Mouse (Mus musculus): ENCODE data around the gene Map10. TPM values are rescaled to one million over a fixed set of nuclear protein-coding genes. Genes with fewer than 3 reads are reported as not detected.
A peak's percentile ranks its signal among the peaks of the same experiment; 100 is the strongest.

Map10 gene
- polyA plus RNA-seq, 1 experiment from 2014 or later = 1.8 TPM

- Histone ChIP-seq H3K36me3 (ENCODE audit: control insufficient read depth, insufficient read depth, low read length) (no peaks in the 10 kb centered on the region), H3K4me2 (replicated peaks; ENCODE audit: low read depth) (no peak overlapping the region), H3K4me3 (ENCODE audit: low read depth, low read length) (no peak overlapping the region), H3K4me1 (replicated peaks; ENCODE audit: control insufficient read depth, insufficient read depth) (no peaks in the 10 kb centered on the region), H3K27me3 (ENCODE audit: control insufficient read depth, insufficient read depth, low read length) (no peaks in the 10 kb centered on the region), H3K9ac (ENCODE audit: low read length) (no peak overlapping the region), H3K27ac (replicated peaks) (no peak overlapping the region), H3K9me3 (ENCODE audit: control insufficient read depth, low read length) (no peaks in the 10 kb centered on the region)
- DNase-seq (ENCODE audit: low spot score) = no peak
- TF ChIP-seq EP300 (optimal IDR thresholded peaks at IDR 0.05) = no peak
- no peak for TF ChIP-seq CTCF (IDR thresholded peaks at IDR 0.05; ENCODE audit: low read depth)
- WGBS = 79% methylated on average over 5 of the region's 5 CpGs
- no peak for ATAC-seq (ENCODE audit: low FRiP score, low TSS enrichment)
Observed at GRCm38 (mm10) chr8:125711514-125711913, 41.9 kb downstream of the Map10 start.

- 52% methylated on average over 4 of the region's 4 CpGs for WGBS
- Histone ChIP-seq H3K36me3 (ENCODE audit: control insufficient read depth, insufficient read depth, low read length) (no peaks in the 10 kb centered on the region), H3K27ac (replicated peaks) (no peak overlapping the region), H3K4me2 (replicated peaks; ENCODE audit: low read depth) (no peak overlapping the region), H3K27me3 (ENCODE audit: control insufficient read depth, insufficient read depth, low read length) (no peaks in the 10 kb centered on the region), H3K4me3 (ENCODE audit: low read depth, low read length) (no peak overlapping the region), H3K9me3 (ENCODE audit: control insufficient read depth, low read length) (no peaks in the 10 kb centered on the region), H3K9ac (ENCODE audit: low read length) (no peak overlapping the region), H3K4me1 (replicated peaks; ENCODE audit: control insufficient read depth, insufficient read depth) (no peaks in the 10 kb centered on the region)
- no peak for DNase-seq (ENCODE audit: low spot score)
- ATAC-seq (ENCODE audit: low FRiP score, low TSS enrichment) = no peak
- TF ChIP-seq EP300 (optimal IDR thresholded peaks at IDR 0.05) = no peak
- no peak for TF ChIP-seq CTCF (IDR thresholded peaks at IDR 0.05; ENCODE audit: low read depth)
Observed at GRCm38 (mm10) chr8:125716211-125716610, 46.6 kb downstream of the Map10 start.

- H3K27me3 ChIP-seq (ENCODE audit: control insufficient read depth, insufficient read depth, low read length) = no peaks in the 10 kb centered on the region
- no peak overlapping the region for H3K4me2 ChIP-seq (replicated peaks; ENCODE audit: low read depth)
- no peak overlapping the region for H3K4me3 ChIP-seq (ENCODE audit: low read depth, low read length)
- H3K36me3 ChIP-seq (ENCODE audit: control insufficient read depth, insufficient read depth, low read length) = no peaks in the 10 kb centered on the region
- no peak for TF ChIP-seq CTCF (IDR thresholded peaks at IDR 0.05; ENCODE audit: low read depth)
- no peak for TF ChIP-seq EP300 (optimal IDR thresholded peaks at IDR 0.05)
- no peak overlapping the region for H3K9ac ChIP-seq (ENCODE audit: low read length)
- no peak for DNase-seq (ENCODE audit: low spot score)
- no peaks in the 10 kb centered on the region for H3K9me3 ChIP-seq (ENCODE audit: control insufficient read depth, low read length)
- H3K27ac ChIP-seq (replicated peaks) = no peak overlapping the region
- no peaks in the 10 kb centered on the region for H3K4me1 ChIP-seq (replicated peaks; ENCODE audit: control insufficient read depth, insufficient read depth)
- WGBS = 39% methylated on average over 7 of the region's 7 CpGs
- ATAC-seq (ENCODE audit: low FRiP score, low TSS enrichment) = no peak
Observed at GRCm38 (mm10) chr8:125716613-125717012, 47.0 kb downstream of the Map10 start.

GRCm38 (mm10) chr8:125718914-125719313 is 49.3 kb downstream of the Map10 start:
- Histone ChIP-seq H3K4me3 (ENCODE audit: low read depth, low read length) (no peak overlapping the region), H3K27ac (replicated peaks) (no peak overlapping the region), H3K9ac (ENCODE audit: low read length) (no peak overlapping the region), H3K4me2 (replicated peaks; ENCODE audit: low read depth) (no peak overlapping the region), H3K4me1 (replicated peaks; ENCODE audit: control insufficient read depth, insufficient read depth) (no peaks in the 10 kb centered on the region), H3K27me3 (ENCODE audit: control insufficient read depth, insufficient read depth, low read length) (no peaks in the 10 kb centered on the region), H3K36me3 (ENCODE audit: control insufficient read depth, insufficient read depth, low read length) (no peaks in the 10 kb centered on the region), H3K9me3 (ENCODE audit: control insufficient read depth, low read length) (no peaks in the 10 kb centered on the region)
- no peak for ATAC-seq (ENCODE audit: low FRiP score, low TSS enrichment)
- DNase-seq (ENCODE audit: low spot score) = no peak
- 72% methylated on average over 4 of the region's 4 CpGs for WGBS
- TF ChIP-seq CTCF (IDR thresholded peaks at IDR 0.05; ENCODE audit: low read depth) = peak; percentile 64
- no peak for TF ChIP-seq EP300 (optimal IDR thresholded peaks at IDR 0.05)

GRCm38 (mm10) chr8:125722675-125723074 is 53.1 kb downstream of the Map10 start:
- Histone ChIP-seq H3K4me1 (replicated peaks; ENCODE audit: control insufficient read depth, insufficient read depth) (no peaks in the 10 kb centered on the region), H3K27me3 (ENCODE audit: control insufficient read depth, insufficient read depth, low read length) (no peaks in the 10 kb centered on the region), H3K9me3 (ENCODE audit: control insufficient read depth, low read length) (no peaks in the 10 kb centered on the region), H3K36me3 (ENCODE audit: control insufficient read depth, insufficient read depth, low read length) (no peaks in the 10 kb centered on the region), H3K4me2 (replicated peaks; ENCODE audit: low read depth) (no peak overlapping the region), H3K27ac (replicated peaks) (no peak overlapping the region), H3K9ac (ENCODE audit: low read length) (no peak overlapping the region), H3K4me3 (ENCODE audit: low read depth, low read length) (no peak overlapping the region)
- TF ChIP-seq EP300 (optimal IDR thresholded peaks at IDR 0.05) = no peak
- TF ChIP-seq CTCF (IDR thresholded peaks at IDR 0.05; ENCODE audit: low read depth) = no peak
- WGBS = 80% methylated on average over 7 of the region's 7 CpGs
- DNase-seq (ENCODE audit: low spot score) (no peak), ATAC-seq (ENCODE audit: low FRiP score, low TSS enrichment) (no peak)

Other genes with a start within 250 kb of the Map10 start
- 3.1 and 3.6 TPM in 2 replicates for gene Sipa1l2, start 100.0 kb upstream of the Map10 start, polyA plus RNA-seq (2015; fragmentation: Nextera tagmentation; extraction: Ambion mirVana)
- gene Ntpcr, start 60.1 kb downstream of the Map10 start, polyA plus RNA-seq (2015; fragmentation: Nextera tagmentation; extraction: Ambion mirVana) = 32.2 and 34.1 TPM in 2 replicates
- gene Pcnx2, start 228.5 kb downstream of the Map10 start, polyA plus RNA-seq (2015; fragmentation: Nextera tagmentation; extraction: Ambion mirVana) = 0.17 and 0.22 TPM in 2 replicates
- gene Map3k21, start 240.6 kb downstream of the Map10 start, polyA plus RNA-seq (2015; fragmentation: Nextera tagmentation; extraction: Ambion mirVana) = 1.1 and 1.2 TPM in 2 replicates